Mouse (Mus musculus): ENCODE data around the gene Tcn2.
"Not testable (repeated sequence)": the region's sequence is repeated elsewhere in the genome, so short reads cannot be mapped to it uniquely, and the experiment has no call there.

Gene Tcn2

DNA sequence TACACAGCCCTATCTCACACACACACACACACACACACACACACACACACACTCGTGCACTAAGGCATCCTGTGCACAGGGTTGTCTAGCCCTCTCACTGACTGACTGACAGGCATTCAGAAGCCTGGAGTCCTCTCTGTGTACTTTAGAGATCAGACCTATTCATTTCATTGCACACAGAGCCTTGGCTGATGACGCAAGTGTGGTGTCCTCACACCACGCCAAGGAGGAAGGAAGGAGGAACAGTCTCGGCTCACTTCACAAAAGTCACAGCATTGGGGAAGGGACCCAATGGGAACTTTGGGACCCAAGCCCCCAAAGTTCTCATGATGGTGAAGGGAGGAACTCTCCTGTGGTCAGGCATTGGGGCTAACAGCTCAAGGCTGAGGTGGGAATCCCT is 1.9 kb downstream of the Tcn2 start:
- in situ Hi-C loops (cut with MseI, MboI), result no loop called here

DNA sequence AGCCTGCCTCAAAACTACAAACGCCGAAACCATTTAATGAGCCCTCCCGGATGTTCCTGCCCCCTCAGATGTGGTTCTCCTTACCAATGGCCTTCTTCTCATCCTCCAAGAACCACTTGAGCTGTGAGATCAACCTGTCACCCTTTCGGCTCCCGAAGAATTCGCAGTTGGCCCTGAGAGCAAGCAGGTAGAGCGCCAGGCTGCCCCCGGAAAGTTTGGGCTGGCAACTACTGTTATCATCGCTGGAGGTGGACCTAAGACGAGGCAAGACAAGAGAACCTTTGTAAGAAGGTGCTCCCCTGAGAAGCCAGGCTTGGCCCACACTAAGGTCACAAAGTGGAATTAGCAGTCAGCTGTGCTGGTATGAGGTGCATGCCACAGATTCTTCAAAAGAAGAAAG is 6.0 kb downstream of the Tcn2 start:
- in situ Hi-C loops (cut with MseI, MboI), result no loop called here

- in situ Hi-C loops (cut with MseI, MboI), result no loop called here
Measured at GRCm38 (mm10) chr11:3922731-3923130, 9.2 kb downstream of the Tcn2 start.

- in situ Hi-C loops (cut with MseI, MboI), result no loop called here
Measured at GRCm38 (mm10) chr11:3922115-3922514, 9.8 kb downstream of the Tcn2 start.

DNA sequence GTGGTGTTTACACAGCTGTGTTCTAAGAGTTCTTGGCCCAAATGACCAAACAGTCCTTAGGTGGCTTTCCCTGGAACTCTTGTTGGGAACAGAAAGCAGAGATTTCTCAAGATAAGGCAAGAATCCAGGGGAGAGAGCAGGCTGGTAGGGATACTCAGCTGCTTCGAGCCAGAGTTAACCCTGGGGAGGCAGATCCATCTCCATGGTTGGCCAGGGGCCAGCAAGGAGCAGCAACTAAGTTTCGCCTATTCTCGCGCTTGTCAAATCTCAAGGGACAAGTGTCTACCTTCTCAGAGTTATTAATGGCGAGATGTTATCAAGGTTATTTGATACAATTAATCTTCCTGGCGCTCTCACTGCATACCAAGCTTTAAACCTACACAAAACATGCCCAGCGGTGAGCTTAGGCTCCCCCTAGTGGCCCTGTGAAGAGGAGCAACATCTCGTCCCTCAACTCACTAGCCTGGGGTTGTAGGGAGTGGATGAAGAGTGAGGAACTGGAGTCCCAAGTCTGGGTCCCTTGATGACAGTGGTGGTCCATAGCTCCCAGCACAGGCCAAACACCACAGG is 10.6 kb downstream of the Tcn2 start:
- in situ Hi-C loops (cut with MseI, MboI), result no loop called here

GRCm38 (mm10) chr11:3920476-3920875 is 11.5 kb downstream of the Tcn2 start:
- in situ Hi-C loops (cut with MseI, MboI), result no loop called here

- in situ Hi-C loops (cut with MseI, MboI), result no loop called here
Measured at GRCm38 (mm10) chr11:3918738-3919137, 13.2 kb downstream of the Tcn2 start.

GRCm38 (mm10) chr11:3914109-3914840 is 17.7 kb downstream of the Tcn2 start, which contains the start of gene Slc35e4:
TSS of gene Slc35e4 (minus strand) at chr11:3914664.
- in situ Hi-C loops (cut with MseI, MboI), result no loop called here

- in situ Hi-C loops (cut with MseI, MboI), result no loop called here
Measured at GRCm38 (mm10) chr11:3913316-3914108, 18.4 kb downstream of the Tcn2 start.

- in situ Hi-C loops (cut with MseI, MboI), result no loop called here
Measured at GRCm38 (mm10) chr11:3912875-3913271, 19.1 kb downstream of the Tcn2 start.

GRCm38 (mm10) chr11:3912100-3912874 is 19.7 kb downstream of the Tcn2 start:
- in situ Hi-C loops (cut with MseI, MboI), result no loop called here

GRCm38 (mm10) chr11:3911440-3911839 is 20.5 kb downstream of the Tcn2 start:
- in situ Hi-C loops (cut with MseI, MboI), result not testable (repeated sequence)

DNA sequence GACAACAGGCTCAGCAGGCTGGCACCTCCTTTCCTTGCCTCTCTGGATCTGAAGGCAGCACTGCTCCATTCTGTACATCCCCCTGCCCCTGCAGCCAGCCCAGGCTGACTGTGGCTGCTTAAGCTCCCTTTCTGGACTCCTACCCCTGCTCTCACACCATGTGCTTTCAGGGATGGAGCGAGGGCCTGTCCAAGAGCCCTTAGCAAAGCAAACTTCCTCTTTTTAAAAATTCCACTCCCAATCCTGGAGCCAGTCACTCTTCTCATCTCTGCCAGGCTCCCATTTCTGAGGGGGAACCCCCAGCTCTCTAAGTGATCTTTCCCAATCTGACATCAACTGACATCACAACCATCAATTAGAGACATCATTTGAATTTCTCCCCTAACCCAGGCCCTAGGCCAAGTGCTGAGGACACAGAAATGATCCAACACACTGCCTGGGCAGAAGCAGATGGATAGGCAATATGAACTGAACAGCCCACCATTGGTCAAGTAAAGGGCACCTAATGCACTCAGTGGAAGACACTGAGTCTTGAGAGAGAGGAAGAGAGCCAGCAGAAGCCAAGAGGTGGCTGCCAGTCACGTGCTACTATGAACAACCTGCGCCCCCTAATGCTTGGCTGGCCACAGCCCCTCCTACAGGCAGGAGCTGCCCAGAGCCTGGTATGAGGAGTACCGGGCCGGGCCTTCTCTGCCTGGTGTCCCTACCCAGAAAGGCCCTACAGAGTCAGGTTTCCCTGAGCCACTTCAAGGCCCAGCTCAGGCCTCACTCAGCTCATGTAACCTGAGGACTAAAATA is 21.2 kb downstream of the Tcn2 start:
- in situ Hi-C loops (cut with MseI, MboI), result no loop called here

- in situ Hi-C loops (cut with MseI, MboI), result no loop called here
Measured at GRCm38 (mm10) chr11:3909236-3909635, 22.7 kb downstream of the Tcn2 start.

GRCm38 (mm10) chr11:3905446-3905845 is 26.5 kb downstream of the Tcn2 start:
- in situ Hi-C loops (cut with MseI, MboI), result no loop called here

- in situ Hi-C loops (cut with MseI, MboI), result no loop called here
Measured at GRCm38 (mm10) chr11:3904673-3905072, 27.3 kb downstream of the Tcn2 start.

GRCm38 (mm10) chr11:3903046-3903445 is 28.9 kb downstream of the Tcn2 start:
- in situ Hi-C loops (cut with MseI, MboI), result no loop called here

GRCm38 (mm10) chr11:3902516-3902915 is 29.4 kb downstream of the Tcn2 start:
- in situ Hi-C loops (cut with MseI, MboI), result no loop called here

GRCm38 (mm10) chr11:3900296-3900695 is 31.7 kb downstream of the Tcn2 start:
- in situ Hi-C loops (cut with MseI, MboI), result no loop called here

DNA sequence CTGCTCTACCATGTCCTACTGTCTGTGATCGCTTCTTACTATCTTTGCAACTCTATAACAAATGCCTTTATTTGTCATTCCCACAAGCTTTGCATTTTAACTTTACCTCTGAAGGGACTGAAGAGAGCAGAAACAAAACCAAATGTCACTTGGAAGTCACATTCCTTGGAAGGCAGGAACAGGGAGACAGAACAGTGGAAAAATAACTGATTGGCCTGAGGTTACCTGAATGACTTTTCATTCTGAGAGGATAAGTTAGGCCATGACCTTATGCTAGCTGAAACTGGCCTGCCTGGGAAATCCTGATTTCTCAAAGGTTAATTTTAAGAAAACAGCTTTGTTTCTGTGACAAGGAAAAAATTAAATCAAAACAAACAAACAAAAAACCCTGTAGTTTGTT is 36.0 kb downstream of the Tcn2 start:
- in situ Hi-C loops (cut with MseI, MboI), result no loop called here

- in situ Hi-C loops (cut with MseI, MboI), result no loop called here
Measured at GRCm38 (mm10) chr11:3895458-3895857, 36.5 kb downstream of the Tcn2 start.
